In the genomic region with DNA sequence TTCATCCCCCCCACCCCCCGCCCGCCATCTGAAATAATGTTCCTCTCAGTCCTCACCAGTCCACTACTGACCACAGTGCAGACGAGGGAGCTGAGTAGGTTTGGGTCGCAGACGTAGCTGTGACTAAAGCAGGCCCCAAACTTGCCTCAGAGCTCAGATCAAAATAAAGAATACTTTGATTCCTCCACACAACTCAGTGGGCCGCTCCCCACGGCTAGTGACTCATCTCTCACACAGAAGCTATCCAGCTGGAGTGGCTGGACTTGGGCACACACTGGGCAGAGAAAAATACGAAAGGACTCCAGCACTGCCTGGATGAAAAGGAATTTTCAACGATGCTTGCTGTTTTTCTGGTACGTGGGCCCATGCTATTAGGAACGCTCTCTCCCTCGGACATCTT, we compare ENCODE assay signal across 9 mouse cellular contexts. TPM values are rescaled to one million over a fixed set of nuclear protein-coding genes. Genes with fewer than 3 reads are reported as not detected.
DNase-seq lines count a peak whose midpoint lies in the region; ATAC-seq lines count a peak whose summit lies in the region.
"Had no signal": no experiment of that assay in that cellular context is flagged by ENCODE, and none has a peak within 500 bp of the region (broad histone marks: within the 10 kb centered on the region; RNA-seq: fewer than 3 reads in every experiment).

No protein-coding gene starts in this region.

- peaks cover 40% of the 10 kb centered on the region for H3K36me3 ChIP-seq in forebrain, embryonic 14.5 days (ENCODE audit: control insufficient read depth, insufficient read depth, low read length)
- peaks cover 11% of the 10 kb centered on the region for H3K36me3 ChIP-seq in midbrain, embryonic 16.5 days (ENCODE audit: control insufficient read depth, insufficient read depth, low read length)

- no peak for ATAC-seq in forebrain, embryonic 14.5 days
- ATAC-seq in midbrain, embryonic 16.5 days, result 0 out of 2 replicates have a peak, but pooled peaks have one; percentile 7

- H3K9me3 ChIP-seq in forebrain, embryonic 14.5 days (replicated peaks; ENCODE audit: control insufficient read depth, low read length), result no peaks in the 10 kb centered on the region
- no peaks in the 10 kb centered on the region for H3K9me3 ChIP-seq in midbrain, embryonic 16.5 days (replicated peaks; ENCODE audit: control insufficient read depth, low read length, poor library complexity, severe bottlenecking)
- H3K9me3 ChIP-seq: G1E had no signal

- intact Hi-C loops in left cerebral cortex, postnatal 14 days (cut with DNase I), result no loop called here
- intact Hi-C loops in left cerebral cortex, postnatal 4 days (cut with DNase I), result no loop called here

- whole genome bisulfite sequencing in forebrain, embryonic 14.5 days, result 70% methylated on average over 12 of the region's 12 CpGs
- 49% methylated on average over 12 of the region's 12 CpGs for WGBS in midbrain, embryonic 16.5 days

- H3K4me1 ChIP-seq in forebrain, embryonic 14.5 days (ENCODE audit: control insufficient read depth, insufficient read depth, low read length), result peaks cover 11% of the 10 kb centered on the region
- peaks cover 9% of the 10 kb centered on the region; the same call in 1 of the 2 replicates for H3K4me1 ChIP-seq in midbrain, embryonic 16.5 days (ENCODE audit: control insufficient read depth, insufficient read depth, low read length)

- H3K4me2 ChIP-seq in forebrain, embryonic 14.5 days (ENCODE audit: low read length), result no peak overlapping the region
- no peak overlapping the region for H3K4me2 ChIP-seq in midbrain, embryonic 16.5 days (ENCODE audit: low read length)

- H3K4me3 ChIP-seq in forebrain, embryonic 14.5 days (ENCODE audit: low read depth, low read length), result no peak overlapping the region
- no peak overlapping the region for H3K4me3 ChIP-seq in midbrain, embryonic 16.5 days (ENCODE audit: low read depth, low read length)

- no peaks in the 10 kb centered on the region for H3K27me3 ChIP-seq in forebrain, embryonic 14.5 days (replicated peaks; ENCODE audit: control insufficient read depth, insufficient read depth, low read length)
- H3K27me3 ChIP-seq in midbrain, embryonic 16.5 days (ENCODE audit: control insufficient read depth, insufficient read depth, low read depth, low read length), result no peaks in the 10 kb centered on the region

- H3K27ac ChIP-seq in forebrain, embryonic 14.5 days (ENCODE audit: low read depth, low read length), result peak overlapping the region; percentile 55
- H3K27ac ChIP-seq in midbrain, embryonic 16.5 days (ENCODE audit: low read length), result no peak overlapping the region; the same call in 1 of the 2 replicates

- DNase-seq in left cerebral cortex, adult 18-20 months (ENCODE audit: low spot score in 2 of 2), result peak; percentile 45 to 56
- DNase-seq in left cerebral cortex, postnatal 14 days (ENCODE audit: low spot score in 2 of 2), result no peak
- peak; percentile 80 for DNase-seq in NIH3T3 (ENCODE audit: low read depth)
- no peak for DNase-seq in forebrain, embryonic 14.5 days (ENCODE audit: low spot score)
- DNase-seq in left cerebral cortex, postnatal 4 days, result no peak
- no peak for DNase-seq in layer of hippocampus, adult 11-12 months (ENCODE audit: low spot score)
- DNase-seq in adrenal gland, postnatal 36 days, result no peak

- no peak overlapping the region for H3K9ac ChIP-seq in forebrain, embryonic 14.5 days (ENCODE audit: low read length)
- no peak overlapping the region for H3K9ac ChIP-seq in midbrain, embryonic 16.5 days (ENCODE audit: low read depth, low read length)

RNA-seq across cellular contexts. Expression of a gene that starts 10.8 kb away (rescaled TPM):
- 10 to 100 TPM; 48.8 to 48.9 TPM for total RNA-seq in left cerebral cortex, adult 18-20 months (2021)
- 10 to 100 TPM; 39.0 to 44.2 TPM for total RNA-seq in left cerebral cortex, postnatal 14 days (2021)
- polyA plus RNA-seq in forebrain, embryonic 14.5 days (2014; fragmentation: Nextera tagmentation; extraction: Ambion mirVana), result 17.6 and 21.6 TPM in 2 replicates
- polyA plus RNA-seq in midbrain, embryonic 16.5 days (2015; fragmentation: Nextera tagmentation; extraction: Ambion mirVana), result 46.7 TPM in 2 replicates
- total RNA-seq in left cerebral cortex, postnatal 4 days (2021), result 10 to 100 TPM; 46.3 to 50.4 TPM
- total RNA-seq in adrenal gland, postnatal 36 days (2021), result 10 to 100 TPM; 21.1 to 35.0 TPM

RNA-seq across cellular contexts. Expression of a gene that starts 22.4 kb away (rescaled TPM):
- total RNA-seq in left cerebral cortex, adult 18-20 months (2021), result 10 to 100 TPM; 40.8 to 43.3 TPM
- total RNA-seq in left cerebral cortex, postnatal 14 days (2021), result 10 to 100 TPM; 47.0 to 50.1 TPM
- 94.8 and 99.7 TPM in 2 replicates for polyA plus RNA-seq in forebrain, embryonic 14.5 days (2014; fragmentation: Nextera tagmentation; extraction: Ambion mirVana)
- polyA plus RNA-seq in midbrain, embryonic 16.5 days (2015; fragmentation: Nextera tagmentation; extraction: Ambion mirVana), result 56.2 and 66.3 TPM in 2 replicates
- total RNA-seq in left cerebral cortex, postnatal 4 days (2021), result 10 to 100 TPM; 79.3 to 79.5 TPM
- total RNA-seq in adrenal gland, postnatal 36 days (2021), result 10 to 100 TPM; 77.2 to 78.2 TPM

Comparison
In these comparisons a context has a peak if more than half of its experiments do, and no peak if none do; other contexts are left out.
1. DNase-seq: peak in left cerebral cortex, adult 18-20 months (2 of 2) and NIH3T3 (single experiment); none in left cerebral cortex, postnatal 14 days (0 of 2), forebrain, embryonic 14.5 days (single experiment), left cerebral cortex, postnatal 4 days (single experiment), layer of hippocampus, adult 11-12 months (single experiment) and adrenal gland, postnatal 36 days (0 of 2).